Mouse (Mus musculus) stomach, embryonic 16.5 days (tissue): ENCODE data around the gene Olfr720. TPM values are rescaled to one million over a fixed set of nuclear protein-coding genes. Genes with fewer than 3 reads are reported as not detected.

ENCODE experiments used
- ATAC-seq: fragments of 200-750 bp; cut with Nextera tagmentation; 2 replicates; pipeline ENCODE4 v1.8.0; 2017; ENCODE audit warnings: moderate number of reproducible peaks, moderate TSS enrichment; ENCODE audit not compliant: insufficient read depth, low FRiP score
- H3K27ac ChIP-seq: fragments of 300-500 bp; sonication (generic); 2 replicates; pipeline ENCODE4 v1.5.1; 2014; ENCODE audit warnings: low read length
- H3K27me3 ChIP-seq: fragments of 300-500 bp; sonication (generic); 2 replicates; pipeline ENCODE4 v1.6.1; 2014; ENCODE audit warnings: low read length, control low read depth, mixed read lengths; ENCODE audit not compliant: control insufficient read depth, insufficient read depth
- H3K36me3 ChIP-seq: fragments of 300-500 bp; sonication (generic); 2 replicates; pipeline ENCODE4 v1.6.1; 2014; ENCODE audit warnings: low read length; ENCODE audit not compliant: control insufficient read depth, insufficient read depth
- H3K4me1 ChIP-seq: fragments of 300-500 bp; sonication (generic); 2 replicates; pipeline ENCODE4 v1.6.1; 2014; ENCODE audit warnings: low read length, control low read depth, mixed read lengths; ENCODE audit not compliant: control insufficient read depth, insufficient read depth
- H3K4me2 ChIP-seq: fragments of 300-500 bp; sonication (generic); 2 replicates; pipeline ENCODE4 v1.6.1; 2014; ENCODE audit warnings: low read depth, low read length, mixed read lengths
- H3K4me3 ChIP-seq: fragments of 300-500 bp; sonication (generic); replicated peaks from 2 replicates; pipeline ENCODE4 v1.5.1; 2014; ENCODE audit warnings: mild to moderate bottlenecking, low read length
- H3K9ac ChIP-seq: fragments of 300-500 bp; sonication (generic); 2 replicates; pipeline ENCODE4 v1.6.1; 2014; ENCODE audit warnings: low read length
- H3K9me3 ChIP-seq: fragments of 300-500 bp; sonication (generic); replicated peaks from 2 replicates; pipeline ENCODE4 v1.6.1; 2016; ENCODE audit warnings: low read length, control low read depth; ENCODE audit not compliant: control insufficient read depth
- WGBS: fragments of 180-500 bp; shearing (Covaris S2); extraction: QIAGEN DNeasy Blood & Tissue Kit; methylation state at CpG from one replicate; pipeline ENCODE4 v1.1.7; 2014; 5-methylcytosine and 5-hydroxymethylcytosine counted together
- polyA plus RNA-seq: library from polyadenylated mRNA; unstranded; fragments of >200 nt; fragmentation: Nextera tagmentation; extraction: Ambion mirVana; gene quantifications from 2 replicates; pipeline ENCODE4 v1.2.1, GENCODE M21; 2015

The Olfr720 gene
- polyA plus RNA-seq, result not detected in 2 replicates

GRCm38 (mm10) chr14:14186738-14187137, at the start of gene Olfr720:
Olfr720 (minus strand) TSS chr14:14186838.
- no peaks in the 10 kb centered on the region for H3K36me3 ChIP-seq
- no peaks in the 10 kb centered on the region for H3K27me3 ChIP-seq
- no peak within 1 kb of the TSS for H3K9ac ChIP-seq
- 51% methylated on average over 4 of the region's 4 CpGs for WGBS
- ATAC-seq, result no peak
- no peak within 1 kb of the TSS for H3K4me2 ChIP-seq
- H3K4me1 ChIP-seq, result no peaks in the 10 kb centered on the region
- no peak within 1 kb of the TSS for H3K27ac ChIP-seq
- H3K9me3 ChIP-seq, result no peaks in the 10 kb centered on the region
- H3K4me3 ChIP-seq, result no peak within 1 kb of the TSS

Other genes with a start within 250 kb of the Olfr720 start
- gene Atxn7, start 225.4 kb downstream of the Olfr720 start, polyA plus RNA-seq, result 3.8 and 4.1 TPM in 2 replicates
- 138 and 143 TPM in 2 replicates for gene Thoc7, start 225.0 kb downstream of the Olfr720 start, polyA plus RNA-seq
- 213 and 218 TPM in 2 replicates for gene Psmd6, start 65.9 kb downstream of the Olfr720 start, polyA plus RNA-seq
- not detected in 2 replicates for gene Olfr31, start 136.0 kb upstream of the Olfr720 start, polyA plus RNA-seq
- gene Il3ra, start 159.4 kb upstream of the Olfr720 start, polyA plus RNA-seq, result 5.2 and 7.5 TPM in 2 replicates
- gene Olfr721-ps1, start 214.5 kb upstream of the Olfr720 start, polyA plus RNA-seq, result not detected in 2 replicates